Mouse (Mus musculus): ENCODE data around the gene 4921539E11Rik.
A peak's percentile ranks its signal among the peaks of the same experiment; 100 is the strongest.

The 4921539E11Rik gene

DNA sequence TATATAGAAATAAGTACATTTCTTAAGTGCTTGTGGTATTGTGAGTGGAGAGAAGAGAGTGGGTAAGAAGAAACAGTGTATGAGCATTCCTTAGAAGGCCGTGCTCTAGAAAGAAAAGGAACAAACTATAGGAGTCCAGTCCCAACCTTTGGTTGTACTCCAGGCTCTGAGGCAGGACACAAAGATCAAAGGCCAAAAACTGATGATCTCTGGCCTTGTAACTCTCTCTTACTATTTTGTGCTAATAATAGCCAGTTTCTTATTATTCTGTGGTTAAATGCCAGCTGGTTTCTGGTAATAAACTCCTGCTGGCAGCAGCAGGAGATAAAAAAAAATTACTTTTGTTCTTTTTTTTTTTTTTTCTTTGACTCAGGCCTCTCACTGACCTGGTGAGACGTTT is 58.5 kb downstream of the 4921539E11Rik start:
- no peak for DNase-seq

DNA sequence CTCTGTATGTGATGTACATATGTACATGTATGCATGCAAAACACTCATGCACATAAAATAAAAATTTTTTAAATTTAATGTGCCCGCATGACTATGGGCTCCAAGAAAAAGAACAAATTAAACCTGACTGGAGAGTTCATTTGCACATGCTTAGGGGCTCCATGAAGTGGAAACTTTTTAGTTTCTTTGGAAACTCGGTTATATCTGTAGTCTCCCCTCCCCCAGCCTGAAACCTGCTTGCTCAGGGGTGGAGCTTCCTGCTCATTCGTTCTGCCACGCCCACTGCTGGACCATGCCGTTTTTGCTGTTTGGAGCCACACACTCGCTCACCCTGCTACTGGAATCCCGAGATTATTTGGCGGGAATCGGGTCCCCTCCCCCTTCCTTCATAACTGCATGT is 67.8 kb downstream of the 4921539E11Rik start:
- no peak for DNase-seq

DNA sequence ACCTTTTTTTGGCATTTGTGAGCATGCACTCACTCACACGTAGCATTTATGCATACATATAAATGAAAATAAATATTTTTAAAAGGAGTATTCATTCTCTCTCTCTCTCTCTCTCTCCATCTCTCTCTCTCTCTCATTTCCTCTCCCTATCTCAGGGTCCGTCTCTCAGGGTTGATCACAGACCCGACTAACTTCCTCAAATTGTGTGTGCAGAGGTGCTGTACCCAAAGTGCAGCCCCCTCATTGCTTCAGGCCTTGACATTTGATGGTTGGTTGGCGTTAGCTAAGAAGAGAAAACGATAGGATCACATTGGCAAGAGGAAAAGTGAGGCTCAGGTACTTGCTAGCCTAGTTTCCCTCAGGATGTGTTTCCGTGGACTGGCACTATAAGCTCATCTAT is 68.9 kb downstream of the 4921539E11Rik start:
- no peak for DNase-seq

DNA sequence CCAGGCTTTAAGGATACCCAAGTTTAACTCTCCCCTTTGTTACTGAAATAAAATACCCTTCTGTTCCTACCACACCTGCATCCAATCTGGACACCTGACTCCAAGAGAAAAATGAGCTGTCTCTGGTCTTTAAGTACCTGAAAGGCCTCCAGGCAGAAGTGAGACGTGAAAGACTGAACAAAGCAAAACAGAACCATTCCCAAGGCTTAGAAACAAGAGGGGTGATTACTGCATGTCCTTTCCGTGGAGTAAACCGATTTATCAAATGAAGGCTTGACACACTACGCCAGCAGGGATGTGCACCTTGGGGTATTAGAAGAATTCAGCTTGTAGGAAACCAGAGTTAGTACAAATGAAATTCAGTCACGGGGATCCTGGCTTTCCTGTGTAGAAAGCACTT is 71.7 kb downstream of the 4921539E11Rik start:
- DNase-seq = no peak

DNA sequence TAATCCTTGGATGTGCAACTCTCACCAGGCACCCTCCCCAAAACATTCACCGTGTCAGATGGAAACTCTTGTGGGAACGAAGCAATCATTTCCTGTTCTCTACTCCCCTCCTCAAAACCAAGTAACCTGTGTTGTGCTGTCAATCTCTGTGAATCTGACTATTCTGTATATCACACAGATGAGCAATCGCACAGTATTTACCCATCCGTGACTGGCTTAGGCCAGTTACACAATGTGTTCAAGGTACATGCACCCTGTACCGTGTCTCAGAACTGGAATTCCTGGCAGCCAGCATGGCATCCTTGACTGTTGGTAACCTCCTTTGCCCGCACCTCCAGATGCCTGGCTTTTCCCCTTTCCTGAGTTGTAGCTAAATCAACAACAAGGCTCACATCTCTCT is 74.6 kb downstream of the 4921539E11Rik start:
- peak; percentile 10 to 45 for DNase-seq

DNA sequence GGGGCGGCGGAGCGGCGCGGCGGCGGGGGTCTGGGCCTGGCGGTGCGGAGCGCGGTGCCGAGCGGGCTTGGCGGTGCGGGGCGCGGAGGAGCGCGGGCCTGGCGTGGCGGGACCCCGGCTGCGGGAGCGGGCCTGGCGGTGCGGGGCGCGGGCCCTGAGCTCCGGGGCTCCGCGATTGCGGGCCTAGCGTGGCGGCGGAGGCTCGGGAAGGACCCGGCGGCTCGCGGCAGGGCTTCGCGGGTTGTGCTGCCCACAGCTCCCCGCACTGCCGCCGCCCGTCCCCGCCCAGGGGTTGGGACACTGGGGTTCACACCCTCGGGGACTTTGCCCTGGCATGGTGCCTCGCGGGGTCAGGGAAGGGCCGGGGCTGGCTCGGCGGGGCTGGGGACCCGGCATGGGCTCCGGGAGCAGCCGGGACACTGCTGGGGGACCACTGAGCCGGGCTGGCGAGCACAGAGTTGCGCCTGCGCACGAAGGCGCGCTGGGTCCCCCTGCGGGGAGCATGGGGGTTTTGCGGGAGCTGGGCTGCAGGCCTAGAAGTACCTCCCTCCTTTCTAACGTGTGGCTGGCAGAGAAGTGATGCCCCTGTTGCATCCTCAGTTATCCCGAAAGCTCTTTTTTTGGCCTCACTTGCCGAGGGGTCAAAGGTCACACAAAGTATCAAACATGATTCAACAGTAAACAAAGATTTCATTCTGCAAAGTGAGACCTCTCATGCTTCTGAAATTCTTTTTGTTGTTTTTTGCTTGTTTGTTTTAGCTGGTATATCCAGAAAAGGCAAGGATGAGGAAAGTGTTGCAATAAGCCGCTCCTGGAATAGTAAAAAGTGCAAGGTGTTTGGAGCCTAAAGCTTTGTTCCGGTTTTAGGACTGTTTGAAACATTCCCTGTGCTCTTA is 75.5 kb downstream of the 4921539E11Rik start, which contains the start of gene Slc35d1:
TSS of gene Slc35d1 (minus strand) at position 240 of the 896 bp plus-strand sequence.
- peak; percentile 88 to 92 for DNase-seq

DNA sequence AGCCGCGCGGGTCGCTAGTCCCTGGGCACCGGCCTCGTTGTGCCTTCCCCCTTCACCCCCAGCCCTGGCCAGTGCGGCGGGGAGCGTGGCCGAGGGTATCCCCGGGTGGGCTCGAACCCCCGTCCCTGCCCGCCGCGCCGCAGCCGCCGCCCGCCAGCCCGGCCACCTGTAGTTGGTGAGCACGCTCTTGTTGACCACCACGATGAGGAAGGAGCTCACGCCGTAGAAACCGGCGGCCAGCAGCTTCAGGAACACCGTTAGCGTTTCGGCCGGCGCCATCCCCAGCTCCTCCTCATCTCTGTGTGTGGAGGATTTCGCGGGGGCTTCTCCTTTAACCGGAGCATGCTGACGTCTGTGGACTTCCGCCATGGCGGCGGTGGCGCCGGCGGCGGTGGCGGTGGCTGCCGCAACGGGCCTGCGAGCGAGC is 76.2 kb downstream of the 4921539E11Rik start:
- DNase-seq = peak; percentile 77 to 85

DNA sequence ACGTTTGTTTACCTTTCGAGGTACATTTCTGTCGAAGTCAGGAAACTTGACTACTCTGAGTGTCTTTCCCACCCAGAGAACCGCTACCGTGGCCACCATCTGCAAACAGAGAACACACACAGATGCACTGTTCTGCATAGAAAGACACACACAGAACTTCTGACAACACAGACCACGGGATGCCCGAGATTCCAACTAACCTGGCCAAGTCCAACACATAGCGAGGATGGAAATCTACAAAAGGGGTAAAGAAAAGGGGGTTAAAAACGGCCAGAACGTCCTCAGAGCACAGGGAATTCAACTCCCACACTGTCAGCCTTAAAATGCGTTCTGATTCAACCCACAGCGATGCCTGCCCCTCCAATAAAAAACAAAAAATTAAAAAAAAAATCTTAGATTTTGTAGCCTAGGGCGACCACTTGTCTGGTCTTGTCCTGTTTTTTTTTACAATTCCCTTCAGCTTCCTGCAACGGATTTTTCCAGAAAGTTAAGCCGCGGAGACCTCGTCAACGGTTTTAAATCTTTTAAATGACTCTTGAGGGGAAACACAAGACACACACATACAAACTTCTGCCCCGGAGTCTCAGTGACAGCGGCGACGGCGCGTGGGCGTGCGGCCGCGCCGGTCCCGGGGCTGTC is 76.7 kb downstream of the 4921539E11Rik start:
- DNase-seq = peak in 1 of 2 experiments; percentile 22

DNA sequence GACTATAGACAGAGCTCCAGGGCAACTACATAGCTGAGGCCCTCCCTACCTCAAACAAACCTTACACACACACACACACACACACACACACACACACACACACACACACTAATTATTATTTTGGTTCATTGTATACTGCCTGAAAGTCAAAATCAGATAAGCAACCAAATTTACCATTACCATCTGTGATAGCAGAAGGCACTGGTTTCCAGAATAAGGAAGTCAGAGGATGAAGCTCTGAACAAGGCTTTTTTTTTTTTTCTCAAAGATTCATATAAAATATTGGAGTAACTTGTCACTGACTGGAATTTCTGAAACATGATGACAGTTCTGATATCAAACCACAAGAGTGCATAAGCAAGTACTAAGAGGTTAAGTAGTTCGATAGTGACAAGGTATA is 82.1 kb downstream of the 4921539E11Rik start:
- no peak for DNase-seq

DNA sequence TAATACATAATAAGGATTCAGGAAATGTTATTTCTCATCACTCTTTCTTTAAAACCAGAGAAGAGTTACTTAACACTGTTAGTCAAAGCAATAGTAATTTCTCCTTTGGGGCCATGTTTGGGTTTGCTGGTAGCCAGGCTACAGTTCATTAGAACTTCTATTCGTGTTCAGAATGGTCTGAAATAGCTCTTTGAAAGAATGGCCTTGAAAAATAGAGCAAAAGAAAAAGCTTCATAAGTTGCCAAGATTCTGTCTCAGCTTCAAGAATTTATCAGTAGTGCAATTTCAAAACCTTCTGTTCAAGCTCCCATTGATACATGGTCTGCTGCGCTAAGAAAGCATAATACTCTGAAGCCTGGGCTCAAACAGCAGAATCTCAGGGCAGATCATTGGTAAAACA is 87.0 kb downstream of the 4921539E11Rik start:
- no peak for DNase-seq

DNA sequence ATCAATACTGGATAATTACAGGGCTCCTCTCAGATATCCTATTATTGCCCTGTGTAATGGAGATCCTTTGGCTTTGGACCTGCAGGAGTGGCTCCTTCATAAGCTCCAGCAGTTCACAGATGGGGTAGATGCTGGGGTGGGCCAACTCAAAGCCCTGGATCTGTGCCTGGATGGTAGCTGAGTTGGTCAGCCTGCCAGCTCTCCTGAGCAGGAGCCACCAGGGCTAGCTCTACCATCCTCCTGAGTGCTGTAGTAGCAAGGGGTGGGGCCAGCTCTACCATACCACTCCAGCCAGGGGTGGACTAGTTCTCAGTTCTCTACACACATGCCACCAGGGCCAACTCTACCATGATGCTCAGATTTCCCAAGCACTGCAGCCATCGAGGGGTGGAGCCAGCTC is 90.6 kb downstream of the 4921539E11Rik start:
- no peak for DNase-seq

DNA sequence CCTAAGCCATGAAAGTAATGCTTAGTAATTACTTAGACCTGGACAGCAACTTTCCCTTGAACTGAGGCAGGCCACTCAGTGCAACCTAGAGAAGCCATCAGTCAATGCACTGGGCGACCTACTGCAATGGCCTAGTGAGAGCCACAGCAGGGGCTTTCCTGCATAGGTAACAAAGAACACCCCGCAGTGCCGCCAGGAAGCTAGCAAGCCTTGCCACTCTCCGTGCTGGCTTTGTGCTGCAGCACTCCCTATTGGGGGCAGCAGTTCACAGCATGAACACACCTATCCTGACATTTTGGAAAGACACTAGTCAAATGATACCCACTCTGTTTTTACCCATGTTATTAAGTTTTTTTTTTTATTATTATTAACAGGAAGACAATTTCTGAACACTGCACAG is 91.6 kb downstream of the 4921539E11Rik start:
- DNase-seq = no peak

DNA sequence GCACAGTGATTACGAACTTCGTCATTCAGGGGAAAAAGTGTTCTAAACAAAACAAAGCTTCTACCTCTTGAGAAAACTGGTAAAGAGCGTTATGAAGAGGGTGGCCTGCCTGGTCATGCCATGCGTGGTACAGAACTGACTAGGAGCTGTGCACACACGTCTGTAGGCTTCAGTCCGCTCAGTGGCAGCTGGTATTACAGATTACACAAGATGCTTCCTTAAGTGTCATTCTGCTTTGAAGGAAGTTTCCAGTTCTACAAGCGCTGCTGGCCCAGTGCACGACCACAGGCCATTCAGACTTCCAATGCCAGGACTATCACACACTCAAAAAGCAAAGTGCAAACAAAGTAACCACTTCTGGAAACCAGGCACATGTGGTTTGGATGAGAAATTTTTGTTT is 93.3 kb downstream of the 4921539E11Rik start:
- no peak for DNase-seq

DNA sequence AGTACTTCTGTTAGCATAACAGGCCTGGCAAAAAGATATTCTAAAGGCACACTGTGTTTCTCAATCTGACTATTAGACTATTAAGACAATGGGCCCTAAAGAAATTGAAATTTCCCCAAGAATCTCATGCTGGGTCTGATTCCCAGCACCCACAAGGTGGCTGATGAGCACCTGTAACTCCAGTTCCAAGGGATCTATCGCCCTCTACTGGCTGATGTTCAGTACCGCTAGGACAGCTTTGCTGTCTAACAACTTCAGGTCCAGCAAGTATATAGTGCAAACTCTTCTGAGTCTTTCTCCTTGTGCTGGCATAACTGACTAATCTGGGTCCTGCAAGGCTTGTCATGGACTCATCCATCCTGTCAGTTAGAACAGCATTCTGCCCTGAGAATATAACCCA is 98.2 kb downstream of the 4921539E11Rik start:
- DNase-seq = no peak

DNA sequence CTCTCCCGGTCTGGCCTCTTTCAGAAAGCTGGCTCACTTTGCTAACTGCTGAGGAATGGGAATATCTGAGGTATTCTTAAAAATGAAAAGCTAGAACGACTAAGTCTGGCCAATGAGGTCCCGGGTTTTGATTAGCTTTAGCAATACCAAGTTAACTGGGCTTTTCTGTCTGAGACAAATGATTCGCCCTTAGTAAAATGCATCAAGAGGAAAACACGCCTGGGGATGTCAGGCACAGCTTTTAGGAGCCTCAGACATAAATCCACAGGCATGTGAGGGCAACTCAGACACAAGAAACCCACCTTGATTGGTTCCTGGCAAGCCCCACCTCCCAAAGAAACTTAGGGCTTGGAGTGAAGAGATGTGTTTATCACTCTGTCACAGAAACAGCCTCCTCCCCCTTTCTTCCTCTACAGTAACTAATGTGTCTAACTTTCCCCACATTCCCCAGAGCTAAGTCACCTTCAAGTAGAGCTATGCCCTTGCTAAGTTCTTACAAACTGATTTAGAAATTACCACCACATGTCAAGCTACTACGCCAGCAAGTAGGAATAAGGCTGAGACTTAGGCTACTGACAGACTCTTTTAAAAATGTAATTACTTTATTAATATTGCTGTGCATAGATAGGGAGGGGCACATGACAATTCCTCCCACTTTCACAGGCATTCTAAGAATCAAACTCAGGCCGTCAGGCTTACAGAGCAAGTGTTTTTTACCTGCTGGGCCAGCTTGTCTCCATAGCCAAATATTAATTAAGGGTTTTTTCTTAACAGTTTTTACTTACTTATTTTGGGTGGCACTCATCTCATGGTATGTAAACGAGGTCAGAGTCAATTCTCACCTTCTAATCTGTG is 101.7 kb downstream of the 4921539E11Rik start:
- DNase-seq = no peak

All from kidney, postnatal 4 days (tissue).